Mouse (Mus musculus): Measurements from ENCODE around the gene Spock1. TPM values are rescaled to one million over a fixed set of nuclear protein-coding genes. Genes with fewer than 3 reads are reported as not detected.

Gene Spock1
- polyA plus RNA-seq, 1 experiment from 2014 or later: 1.1 TPM

- Histone ChIP-seq H3K27ac (ENCODE audit: low read depth, low read length) (no peak overlapping the region), H3K4me3 (ENCODE audit: low read depth, low read length) (no peak overlapping the region), H3K36me3 (ENCODE audit: control insufficient read depth, insufficient read depth) (no peaks in the 10 kb centered on the region), H3K4me2 (replicated peaks; ENCODE audit: low read depth) (no peak overlapping the region), H3K4me1 (replicated peaks; ENCODE audit: control insufficient read depth, insufficient read depth, low read length) (no peaks in the 10 kb centered on the region), H3K9me3 (ENCODE audit: control insufficient read depth) (no peaks in the 10 kb centered on the region), H3K27me3 (replicated peaks; ENCODE audit: control insufficient read depth, insufficient read depth, low read length) (no peaks in the 10 kb centered on the region), H3K9ac (ENCODE audit: low read depth, low read length) (no peak overlapping the region)
- WGBS: 61% methylated on average over 3 of the region's 3 CpGs
- ATAC-seq: no peak
- TF ChIP-seq CTCF (IDR thresholded peaks at IDR 0.05; ENCODE audit: low read depth): no peak
Observed at GRCm38 (mm10) chr13:57659872-57660271, 248.3 kb downstream of the Spock1 start.

- Histone ChIP-seq H3K9me3 (ENCODE audit: control insufficient read depth) (no peaks in the 10 kb centered on the region), H3K27me3 (replicated peaks; ENCODE audit: control insufficient read depth, insufficient read depth, low read length) (no peaks in the 10 kb centered on the region), H3K4me3 (ENCODE audit: low read depth, low read length) (no peak overlapping the region), H3K4me2 (replicated peaks; ENCODE audit: low read depth) (no peak overlapping the region), H3K9ac (ENCODE audit: low read depth, low read length) (no peak overlapping the region), H3K36me3 (ENCODE audit: control insufficient read depth, insufficient read depth) (no peaks in the 10 kb centered on the region), H3K27ac (ENCODE audit: low read depth, low read length) (no peak overlapping the region), H3K4me1 (replicated peaks; ENCODE audit: control insufficient read depth, insufficient read depth, low read length) (no peaks in the 10 kb centered on the region)
- TF ChIP-seq CTCF (IDR thresholded peaks at IDR 0.05; ENCODE audit: low read depth): no peak
- 74% methylated on average over 8 of the region's 8 CpGs for WGBS
- ATAC-seq: no peak
Observed at GRCm38 (mm10) chr13:57656606-57657005, 251.5 kb downstream of the Spock1 start.

- Histone ChIP-seq H3K9me3 (ENCODE audit: control insufficient read depth) (no peaks in the 10 kb centered on the region), H3K36me3 (ENCODE audit: control insufficient read depth, insufficient read depth) (no peaks in the 10 kb centered on the region), H3K27me3 (replicated peaks; ENCODE audit: control insufficient read depth, insufficient read depth, low read length) (no peaks in the 10 kb centered on the region), H3K4me3 (ENCODE audit: low read depth, low read length) (no peak overlapping the region), H3K4me2 (replicated peaks; ENCODE audit: low read depth) (no peak overlapping the region), H3K9ac (ENCODE audit: low read depth, low read length) (no peak overlapping the region), H3K27ac (ENCODE audit: low read depth, low read length) (no peak overlapping the region), H3K4me1 (replicated peaks; ENCODE audit: control insufficient read depth, insufficient read depth, low read length) (no peaks in the 10 kb centered on the region)
- ATAC-seq: no peak
- no peak for TF ChIP-seq CTCF (IDR thresholded peaks at IDR 0.05; ENCODE audit: low read depth)
- 80% methylated on average over 7 of the region's 7 CpGs for WGBS
Observed at GRCm38 (mm10) chr13:57654362-57654761, 253.8 kb downstream of the Spock1 start.

- TF ChIP-seq CTCF (IDR thresholded peaks at IDR 0.05; ENCODE audit: low read depth): no peak
- Histone ChIP-seq H3K27ac (ENCODE audit: low read depth, low read length) (no peak overlapping the region), H3K9ac (ENCODE audit: low read depth, low read length) (no peak overlapping the region), H3K4me1 (replicated peaks; ENCODE audit: control insufficient read depth, insufficient read depth, low read length) (no peaks in the 10 kb centered on the region), H3K9me3 (ENCODE audit: control insufficient read depth) (no peaks in the 10 kb centered on the region), H3K27me3 (replicated peaks; ENCODE audit: control insufficient read depth, insufficient read depth, low read length) (no peaks in the 10 kb centered on the region), H3K4me3 (ENCODE audit: low read depth, low read length) (no peak overlapping the region), H3K4me2 (replicated peaks; ENCODE audit: low read depth) (no peak overlapping the region), H3K36me3 (ENCODE audit: control insufficient read depth, insufficient read depth) (no peaks in the 10 kb centered on the region)
- ATAC-seq: no peak
- WGBS: 81% methylated on average over 4 of the region's 4 CpGs
Observed at GRCm38 (mm10) chr13:57651236-57651635, 256.9 kb downstream of the Spock1 start.

GRCm38 (mm10) chr13:57648784-57649183 is 259.3 kb downstream of the Spock1 start:
- H3K9ac ChIP-seq (ENCODE audit: low read depth, low read length): no peak overlapping the region
- TF ChIP-seq CTCF (IDR thresholded peaks at IDR 0.05; ENCODE audit: low read depth): no peak
- H3K9me3 ChIP-seq (ENCODE audit: control insufficient read depth): no peaks in the 10 kb centered on the region
- no peaks in the 10 kb centered on the region for H3K4me1 ChIP-seq (replicated peaks; ENCODE audit: control insufficient read depth, insufficient read depth, low read length)
- ATAC-seq: no peak
- no peak overlapping the region for H3K4me3 ChIP-seq (ENCODE audit: low read depth, low read length)
- H3K27me3 ChIP-seq (replicated peaks; ENCODE audit: control insufficient read depth, insufficient read depth, low read length): no peaks in the 10 kb centered on the region
- H3K4me2 ChIP-seq (replicated peaks; ENCODE audit: low read depth): no peak overlapping the region
- 73% methylated on average over 2 of the region's 2 CpGs for WGBS
- H3K27ac ChIP-seq (ENCODE audit: low read depth, low read length): no peak overlapping the region
- no peaks in the 10 kb centered on the region for H3K36me3 ChIP-seq (ENCODE audit: control insufficient read depth, insufficient read depth)

GRCm38 (mm10) chr13:57647456-57647855 is 260.7 kb downstream of the Spock1 start:
- no peak for ATAC-seq
- 73% methylated on average over 4 of the region's 4 CpGs for WGBS
- H3K27ac ChIP-seq (ENCODE audit: low read depth, low read length): no peak overlapping the region
- no peaks in the 10 kb centered on the region for H3K9me3 ChIP-seq (ENCODE audit: control insufficient read depth)
- H3K36me3 ChIP-seq (ENCODE audit: control insufficient read depth, insufficient read depth): no peaks in the 10 kb centered on the region
- no peak overlapping the region for H3K9ac ChIP-seq (ENCODE audit: low read depth, low read length)
- no peak overlapping the region for H3K4me2 ChIP-seq (replicated peaks; ENCODE audit: low read depth)
- no peaks in the 10 kb centered on the region for H3K27me3 ChIP-seq (replicated peaks; ENCODE audit: control insufficient read depth, insufficient read depth, low read length)
- H3K4me1 ChIP-seq (replicated peaks; ENCODE audit: control insufficient read depth, insufficient read depth, low read length): no peaks in the 10 kb centered on the region
- no peak overlapping the region for H3K4me3 ChIP-seq (ENCODE audit: low read depth, low read length)
- no peak for TF ChIP-seq CTCF (IDR thresholded peaks at IDR 0.05; ENCODE audit: low read depth)

GRCm38 (mm10) chr13:57643036-57643435 is 265.1 kb downstream of the Spock1 start:
- TF ChIP-seq CTCF (IDR thresholded peaks at IDR 0.05; ENCODE audit: low read depth): no peak
- ATAC-seq: no peak
- no peak overlapping the region for H3K4me3 ChIP-seq (ENCODE audit: low read depth, low read length)

More at GRCm38 (mm10) chr13:57643036-57643435, 265.1 kb downstream of the Spock1 start:
- Histone ChIP-seq H3K27me3 (replicated peaks; ENCODE audit: control insufficient read depth, insufficient read depth, low read length) (no peaks in the 10 kb centered on the region), H3K4me1 (replicated peaks; ENCODE audit: control insufficient read depth, insufficient read depth, low read length) (no peaks in the 10 kb centered on the region), H3K9ac (ENCODE audit: low read depth, low read length) (no peak overlapping the region), H3K9me3 (ENCODE audit: control insufficient read depth) (no peaks in the 10 kb centered on the region), H3K36me3 (ENCODE audit: control insufficient read depth, insufficient read depth) (no peaks in the 10 kb centered on the region), H3K27ac (ENCODE audit: low read depth, low read length) (no peak overlapping the region), H3K4me2 (replicated peaks; ENCODE audit: low read depth) (no peak overlapping the region)
- 85% methylated on average over 12 of the region's 12 CpGs for WGBS
